Comparison of ENCODE assay signal across 16 mouse cellular contexts in genomic region chr9:62645716-62646400, GRCm38 (mm10). TPM values are rescaled to one million over a fixed set of nuclear protein-coding genes. Genes with fewer than 3 reads are reported as not detected.
DNase-seq lines count a peak whose midpoint lies in the region; ATAC-seq and TF ChIP-seq lines count a peak whose summit lies in the region.
"Had no signal": no experiment of that assay in that cellular context is flagged by ENCODE, and none has a peak within 500 bp of the region (broad histone marks: within the 10 kb centered on the region; RNA-seq: fewer than 3 reads in every experiment).

No protein-coding gene starts in this region.

- H3K27ac ChIP-seq in forebrain, embryonic 14.5 days (ENCODE audit: low read depth, low read length) = peak overlapping the region; percentile 27; the same call in 1 of the 2 replicates
- H3K27ac ChIP-seq in forebrain, embryonic 12.5 days = no peak overlapping the region
- no peak overlapping the region for H3K27ac ChIP-seq in midbrain, postnatal 0 days (ENCODE audit: low read depth, low read length)
- H3K27ac ChIP-seq in midbrain, embryonic 16.5 days (ENCODE audit: low read length) = no peak overlapping the region; the same call in 1 of the 2 replicates
- H3K27ac ChIP-seq in embryonic facial prominence, embryonic 12.5 days = peak overlapping the region; percentile 48
- H3K27ac ChIP-seq in limb, embryonic 14.5 days (replicated peaks; ENCODE audit: low read depth, low read length) = peak overlapping the region; percentile 72
- H3K27ac ChIP-seq: left cerebral cortex, adult 2 months had no signal

- no peaks in the 10 kb centered on the region for H3K36me3 ChIP-seq in forebrain, embryonic 14.5 days (ENCODE audit: control insufficient read depth, insufficient read depth, low read length)
- no peaks in the 10 kb centered on the region for H3K36me3 ChIP-seq in forebrain, embryonic 12.5 days (replicated peaks)
- H3K36me3 ChIP-seq in midbrain, postnatal 0 days (ENCODE audit: insufficient read depth, low read length) = no peaks in the 10 kb centered on the region
- no peaks in the 10 kb centered on the region for H3K36me3 ChIP-seq in midbrain, embryonic 16.5 days (ENCODE audit: control insufficient read depth, insufficient read depth, low read length)
- H3K36me3 ChIP-seq in embryonic facial prominence, embryonic 12.5 days = no peaks in the 10 kb centered on the region
- H3K36me3 ChIP-seq in limb, embryonic 14.5 days (ENCODE audit: control insufficient read depth, insufficient read depth, low read length) = no peaks in the 10 kb centered on the region

- H3K9me3 ChIP-seq in forebrain, embryonic 14.5 days (replicated peaks; ENCODE audit: control insufficient read depth, low read length) = no peaks in the 10 kb centered on the region
- no peaks in the 10 kb centered on the region for H3K9me3 ChIP-seq in forebrain, embryonic 12.5 days
- H3K9me3 ChIP-seq in midbrain, postnatal 0 days (ENCODE audit: low read length) = no peaks in the 10 kb centered on the region
- H3K9me3 ChIP-seq in midbrain, embryonic 16.5 days (replicated peaks; ENCODE audit: control insufficient read depth, low read length, poor library complexity, severe bottlenecking) = no peaks in the 10 kb centered on the region
- no peaks in the 10 kb centered on the region for H3K9me3 ChIP-seq in embryonic facial prominence, embryonic 12.5 days
- no peaks in the 10 kb centered on the region for H3K9me3 ChIP-seq in limb, embryonic 14.5 days (ENCODE audit: control insufficient read depth, low read length)

- no peak overlapping the region for H3K4me3 ChIP-seq in forebrain, embryonic 14.5 days (ENCODE audit: low read depth, low read length)
- no peak overlapping the region for H3K4me3 ChIP-seq in forebrain, embryonic 12.5 days (replicated peaks)
- no peak overlapping the region for H3K4me3 ChIP-seq in midbrain, postnatal 0 days (ENCODE audit: low read depth, low read length)
- H3K4me3 ChIP-seq in midbrain, embryonic 16.5 days (ENCODE audit: low read depth, low read length) = no peak overlapping the region
- no peak overlapping the region for H3K4me3 ChIP-seq in embryonic facial prominence, embryonic 12.5 days
- H3K4me3 ChIP-seq in limb, embryonic 14.5 days (replicated peaks; ENCODE audit: low read length) = no peak overlapping the region
- H3K4me3 ChIP-seq: erythroblast, embryonic 14.5 days; left cerebral cortex, adult 2 months had no signal

- no peak overlapping the region for H3K4me2 ChIP-seq in forebrain, embryonic 14.5 days (ENCODE audit: low read length)
- H3K4me2 ChIP-seq in forebrain, embryonic 12.5 days = no peak overlapping the region
- H3K4me2 ChIP-seq in midbrain, postnatal 0 days (ENCODE audit: low read depth, low read length, poor library complexity, severe bottlenecking) = no peak overlapping the region
- no peak overlapping the region for H3K4me2 ChIP-seq in midbrain, embryonic 16.5 days (ENCODE audit: low read length)
- H3K4me2 ChIP-seq in embryonic facial prominence, embryonic 12.5 days (replicated peaks) = no peak overlapping the region
- H3K4me2 ChIP-seq in limb, embryonic 14.5 days (replicated peaks; ENCODE audit: low read depth, low read length, severe bottlenecking) = no peak overlapping the region

- peak; percentile 73 for DNase-seq in forebrain, embryonic 14.5 days (ENCODE audit: low spot score)
- peak; percentile 62 for DNase-seq in midbrain, postnatal 0 days (ENCODE audit: low spot score)
- DNase-seq in limb, embryonic 14.5 days (ENCODE audit: low spot score) = no peak
- no peak for DNase-seq in gastrocnemius, postnatal 4 days (ENCODE audit: low spot score in 2 of 2)
- DNase-seq: cerebellum, adult 11-12 months; heart, postnatal 36 days; kidney, postnatal 10 days; liver, postnatal 0 days; retina, postnatal 1 day had no signal

- 55% methylated on average over 6 of the region's 6 CpGs for WGBS in forebrain, embryonic 14.5 days
- 73% methylated on average over 6 of the region's 6 CpGs for WGBS in forebrain, embryonic 12.5 days
- 55% methylated on average over 6 of the region's 6 CpGs for WGBS in midbrain, postnatal 0 days
- WGBS in midbrain, embryonic 16.5 days = 58% methylated on average over 6 of the region's 6 CpGs
- WGBS in embryonic facial prominence, embryonic 12.5 days = 72% methylated on average over 6 of the region's 6 CpGs
- 50% methylated on average over 6 of the region's 6 CpGs for WGBS in limb, embryonic 14.5 days

- H3K4me1 ChIP-seq in forebrain, embryonic 14.5 days (ENCODE audit: control insufficient read depth, insufficient read depth, low read length) = peaks cover 19% of the 10 kb centered on the region
- peaks cover 14% of the 10 kb centered on the region for H3K4me1 ChIP-seq in forebrain, embryonic 12.5 days
- H3K4me1 ChIP-seq in midbrain, postnatal 0 days (ENCODE audit: insufficient read depth, low read length) = no peaks in the 10 kb centered on the region
- peaks cover 9% of the 10 kb centered on the region; the same call in 1 of the 2 replicates for H3K4me1 ChIP-seq in midbrain, embryonic 16.5 days (ENCODE audit: control insufficient read depth, insufficient read depth, low read length)
- peaks cover 31% of the 10 kb centered on the region for H3K4me1 ChIP-seq in embryonic facial prominence, embryonic 12.5 days
- H3K4me1 ChIP-seq in limb, embryonic 14.5 days (ENCODE audit: control insufficient read depth, insufficient read depth, low read length) = peaks cover 44% of the 10 kb centered on the region

- no peak overlapping the region for H3K9ac ChIP-seq in forebrain, embryonic 14.5 days (ENCODE audit: low read length)
- H3K9ac ChIP-seq in forebrain, embryonic 12.5 days = no peak overlapping the region
- H3K9ac ChIP-seq in midbrain, postnatal 0 days (replicated peaks; ENCODE audit: low read length, poor library complexity, severe bottlenecking) = no peak overlapping the region
- no peak overlapping the region for H3K9ac ChIP-seq in midbrain, embryonic 16.5 days (ENCODE audit: low read depth, low read length)
- no peak overlapping the region; the same call in 1 of the 2 replicates for H3K9ac ChIP-seq in embryonic facial prominence, embryonic 12.5 days
- no peak overlapping the region for H3K9ac ChIP-seq in limb, embryonic 14.5 days (ENCODE audit: low read depth, low read length, severe bottlenecking)
- H3K9ac ChIP-seq: liver, postnatal 0 days had no signal

- TF ChIP-seq POLR2A in limb, embryonic 14.5 days (IDR thresholded peaks at IDR 0.05; ENCODE audit: borderline replicate concordance, extremely low read depth, insufficient read depth, insufficient read length) = no peak

- TF ChIP-seq CTCF in midbrain, postnatal 0 days (IDR thresholded peaks at IDR 0.05) = no peak

- no peaks in the 10 kb centered on the region for H3K27me3 ChIP-seq in forebrain, embryonic 14.5 days (replicated peaks; ENCODE audit: control insufficient read depth, insufficient read depth, low read length)
- H3K27me3 ChIP-seq in forebrain, embryonic 12.5 days = no peaks in the 10 kb centered on the region
- no peaks in the 10 kb centered on the region for H3K27me3 ChIP-seq in midbrain, postnatal 0 days (ENCODE audit: insufficient read depth, low read length)
- H3K27me3 ChIP-seq in midbrain, embryonic 16.5 days (ENCODE audit: control insufficient read depth, insufficient read depth, low read depth, low read length) = no peaks in the 10 kb centered on the region
- no peaks in the 10 kb centered on the region for H3K27me3 ChIP-seq in embryonic facial prominence, embryonic 12.5 days
- H3K27me3 ChIP-seq in limb, embryonic 14.5 days (ENCODE audit: control insufficient read depth, insufficient read depth, low read length) = no peaks in the 10 kb centered on the region

- ATAC-seq in forebrain, embryonic 14.5 days = no peak
- ATAC-seq in forebrain, embryonic 12.5 days (ENCODE audit: low FRiP score) = no peak
- ATAC-seq in midbrain, postnatal 0 days (ENCODE audit: low FRiP score) = no peak
- ATAC-seq in midbrain, embryonic 16.5 days = no peak
- no peak for ATAC-seq in embryonic facial prominence, embryonic 12.5 days (ENCODE audit: insufficient number of reproducible peaks, insufficient read depth, low FRiP score, low TSS enrichment)
- no peak for ATAC-seq in limb, embryonic 14.5 days (ENCODE audit: low FRiP score, low read depth)
- no peak for ATAC-seq in erythroid progenitor cell, adult 5-6 weeks (replicated peaks; ENCODE audit: low FRiP score, poor library complexity, severe bottlenecking)
- ATAC-seq: liver, postnatal 0 days had no signal

RNA-seq across cellular contexts. Expression of gene Itga11, which starts 31.8 kb away (rescaled TPM):
- polyA plus RNA-seq in forebrain, embryonic 14.5 days (2014; fragmentation: Nextera tagmentation; extraction: Ambion mirVana) = 0.85 and 1.2 TPM in 2 replicates
- polyA plus RNA-seq in forebrain, embryonic 12.5 days (2016; fragmentation: Nextera tagmentation; extraction: Ambion mirVana) = 3.6 and 4.0 TPM in 2 replicates
- 2.3 and 2.6 TPM in 2 replicates for total RNA-seq in midbrain, postnatal 0 days (2014; rRNA removed)
- polyA plus RNA-seq in midbrain, postnatal 0 days (2015; fragmentation: Nextera tagmentation; extraction: Ambion mirVana) = 0.52 and 0.65 TPM in 2 replicates
- 0.98 and 1.4 TPM in 2 replicates for polyA plus RNA-seq in midbrain, embryonic 16.5 days (2015; fragmentation: Nextera tagmentation; extraction: Ambion mirVana)
- polyA plus RNA-seq in embryonic facial prominence, embryonic 12.5 days (2016; fragmentation: Nextera tagmentation; extraction: Ambion mirVana) = 3.9 and 4.3 TPM in 2 replicates
- polyA plus RNA-seq in limb, embryonic 14.5 days (2012; rRNA removed) = 18.2 and 24.2 TPM in 2 replicates
- 11.6 and 13.5 TPM in 2 replicates for polyA plus RNA-seq in limb, embryonic 14.5 days (2014; fragmentation: Nextera tagmentation; extraction: Ambion mirVana)
- not detected in 2 replicates for total RNA-seq in erythroid progenitor cell, adult 5-6 weeks (2015; ENCODE audit: low replicate concordance)
- not detected in 2 replicates for total RNA-seq in erythroid progenitor cell, adult 5-6 weeks (2017; ENCODE audit: low replicate concordance)
- total RNA-seq in gastrocnemius, postnatal 4 days (2021) = 1 to 10 TPM; 5.5 to 7.9 TPM
- total RNA-seq: granulocyte monocyte progenitor cell, adult 5-6 weeks had no signal
- polyA plus RNA-seq: erythroblast, embryonic 14.5 days had no signal

Comparison
In these comparisons a context has a peak if more than half of its experiments do, and no peak if none do; other contexts are left out.
1. H3K27ac ChIP-seq: peak in forebrain, embryonic 14.5 days (single experiment), embryonic facial prominence, embryonic 12.5 days (single experiment) and limb, embryonic 14.5 days (single experiment); none in forebrain, embryonic 12.5 days (single experiment), midbrain, postnatal 0 days (single experiment) and midbrain, embryonic 16.5 days (single experiment).
2. DNase-seq: peak in forebrain, embryonic 14.5 days (single experiment) and midbrain, postnatal 0 days (single experiment); none in limb, embryonic 14.5 days (single experiment) and gastrocnemius, postnatal 4 days (0 of 2).